Mouse (Mus musculus) hindbrain, embryonic 13.5 days (tissue): ENCODE data around the gene Olfr958. TPM values are rescaled to one million over a fixed set of nuclear protein-coding genes. Genes with fewer than 3 reads are reported as not detected.

Experiments
- ATAC-seq: fragments of 200-750 bp; cut with Nextera tagmentation; 2 replicates; pipeline ENCODE4 v1.8.0; 2017; ENCODE audit warnings: moderate TSS enrichment; ENCODE audit not compliant: low FRiP score
- H3K27ac ChIP-seq: fragments of 300-500 bp; sonication (generic); 2 replicates; pipeline ENCODE4 v1.5.1; 2015; ENCODE audit warnings: inconsistent platforms, mild to moderate bottlenecking, moderate library complexity
- H3K27me3 ChIP-seq: fragments of 300-500 bp; sonication (generic); 2 replicates; pipeline ENCODE4 v1.6.1; 2015; ENCODE audit warnings: mild to moderate bottlenecking, inconsistent platforms
- H3K36me3 ChIP-seq: fragments of 300-500 bp; sonication (generic); 2 replicates; pipeline ENCODE4 v1.6.1; 2015; ENCODE audit warnings: mild to moderate bottlenecking, inconsistent platforms
- H3K4me1 ChIP-seq: fragments of 300-500 bp; sonication (generic); replicated peaks from 2 replicates; pipeline ENCODE4 v1.6.1; 2015; ENCODE audit warnings: inconsistent platforms
- H3K4me2 ChIP-seq: fragments of 300-500 bp; sonication (generic); 2 replicates; pipeline ENCODE4 v1.6.1; 2015; ENCODE audit warnings: inconsistent platforms, mild to moderate bottlenecking, moderate library complexity
- H3K4me3 ChIP-seq: fragments of 300-500 bp; sonication (generic); 2 replicates; pipeline ENCODE4 v1.5.1; 2015; ENCODE audit warnings: mild to moderate bottlenecking, inconsistent platforms
- H3K9ac ChIP-seq: fragments of 300-500 bp; sonication (generic); 2 replicates; pipeline ENCODE4 v1.6.1; 2015; ENCODE audit warnings: mild to moderate bottlenecking, inconsistent platforms
- H3K9me3 ChIP-seq: fragments of 300-500 bp; sonication (generic); 2 replicates; pipeline ENCODE4 v1.6.1; 2016; ENCODE audit warnings: inconsistent platforms
- WGBS: fragments of 180-500 bp; shearing (Covaris S2); methylation state at CpG from one replicate; pipeline ENCODE4 v1.1.7; 2015; 5-methylcytosine and 5-hydroxymethylcytosine counted together
- polyA plus RNA-seq: library from polyadenylated mRNA; unstranded; fragments of >200 nt; fragmentation: Nextera tagmentation; extraction: Ambion mirVana; gene quantifications from 2 replicates; pipeline ENCODE4 v1.2.1, GENCODE M21; 2015

Olfr958 gene
- polyA plus RNA-seq = not detected in 2 replicates

GRCm38 (mm10) chr9:39553946-39554345, at the start of gene Olfr958:
Gene Olfr958, minus strand, starts transcription at chr9:39554054.
- 51% methylated on average over 2 of the region's 2 CpGs for WGBS
- no peak within 1 kb of the TSS for H3K4me2 ChIP-seq
- no peaks in the 10 kb centered on the region for H3K36me3 ChIP-seq
- H3K9ac ChIP-seq = no peak within 1 kb of the TSS
- no peaks in the 10 kb centered on the region for H3K9me3 ChIP-seq
- no peak within 1 kb of the TSS for H3K27ac ChIP-seq
- no peak within 1 kb of the TSS for H3K4me3 ChIP-seq
- H3K27me3 ChIP-seq = no peaks in the 10 kb centered on the region
- peaks cover 10% of the 10 kb centered on the region for H3K4me1 ChIP-seq
- ATAC-seq = no peak

DNA sequence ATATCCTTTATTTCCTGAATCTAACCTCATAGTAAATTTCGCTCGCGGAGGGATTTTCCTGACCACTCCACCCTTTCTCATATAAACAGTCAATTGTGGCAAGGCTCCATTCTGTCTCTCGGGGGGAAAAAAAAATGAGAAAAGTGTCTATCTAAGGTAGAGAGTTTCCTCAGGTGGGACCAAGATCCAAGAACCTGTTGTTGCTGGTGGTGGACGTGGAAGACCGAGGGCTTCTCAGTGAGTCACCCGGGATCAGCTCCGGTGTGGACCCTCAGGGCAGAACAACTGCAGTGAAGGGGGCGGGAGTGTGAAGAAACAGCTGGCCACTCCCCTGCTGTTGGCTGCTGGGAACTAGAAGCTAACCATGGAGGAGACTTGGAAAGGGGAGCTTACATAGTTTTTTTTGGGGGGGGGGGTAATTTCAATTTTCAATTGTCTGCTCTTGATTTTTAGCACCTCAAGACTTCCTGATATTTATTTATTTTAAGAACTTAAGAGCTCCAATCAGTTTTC, 49.5 kb upstream of the Olfr958 start:
- Histone ChIP-seq H3K27ac (peak overlapping the region; percentile 78), H3K36me3 (no peaks in the 10 kb centered on the region), H3K4me3 (peak overlapping the region; percentile 43), H3K4me2 (peak overlapping the region; percentile 75), H3K9ac (peak overlapping the region; percentile 64), H3K27me3 (0 out of 2 replicates have a peak, but pooled peaks cover 2% of the 10 kb centered on the region), H3K4me1 (peaks cover 13% of the 10 kb centered on the region), H3K9me3 (no peaks in the 10 kb centered on the region)
- 1% methylated on average over 9 of the region's 9 CpGs for WGBS
- ATAC-seq = peak; percentile 70

DNA sequence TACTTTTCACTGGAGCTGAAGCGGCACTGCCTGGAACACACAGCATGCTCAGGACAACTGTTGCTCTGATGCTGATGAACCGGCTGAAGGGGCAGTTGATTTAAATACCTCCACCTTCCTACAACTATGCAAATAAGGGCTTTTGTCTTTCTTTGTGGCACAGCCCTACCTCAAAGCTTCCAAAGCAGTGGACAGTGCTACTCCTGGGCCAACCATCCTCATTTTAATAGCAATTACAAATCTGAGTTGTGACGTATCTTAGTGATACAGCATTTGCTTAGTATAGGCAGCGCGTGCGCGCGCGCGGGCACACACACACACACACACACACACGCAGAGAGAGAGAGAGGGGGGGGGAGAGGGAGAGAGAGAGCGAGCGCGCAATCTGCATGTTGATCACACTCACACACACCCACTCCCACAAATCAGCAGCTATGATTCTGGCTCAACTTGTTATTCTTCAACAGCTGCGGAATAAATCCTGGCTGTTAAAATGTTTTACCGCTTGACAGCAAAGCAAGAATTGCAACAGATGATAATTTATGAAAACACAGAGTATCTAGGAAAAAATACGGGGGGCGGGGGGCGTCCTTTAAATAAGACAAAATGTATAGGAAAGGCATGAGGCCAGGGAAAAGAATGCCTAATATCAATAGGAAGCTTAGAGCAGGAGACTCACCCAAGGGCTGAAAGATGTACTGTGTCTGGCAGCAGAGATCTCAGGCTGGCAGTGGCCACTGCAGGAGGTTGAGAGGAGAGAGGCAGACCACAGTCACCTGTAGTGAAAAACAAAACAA, 48.9 kb upstream of the Olfr958 start:
- Histone ChIP-seq H3K36me3 (no peaks in the 10 kb centered on the region), H3K27me3 (0 out of 2 replicates have a peak, but pooled peaks cover 2% of the 10 kb centered on the region), H3K9ac (peak overlapping the region; percentile 64), H3K9me3 (no peaks in the 10 kb centered on the region), H3K27ac (peak overlapping the region; percentile 78), H3K4me3 (peak overlapping the region; percentile 43), H3K4me1 (peaks cover 13% of the 10 kb centered on the region), H3K4me2 (peak overlapping the region; percentile 75)
- WGBS = under 1% methylated on average over 19 of the region's 19 CpGs
- ATAC-seq = peak; percentile 95

DNA sequence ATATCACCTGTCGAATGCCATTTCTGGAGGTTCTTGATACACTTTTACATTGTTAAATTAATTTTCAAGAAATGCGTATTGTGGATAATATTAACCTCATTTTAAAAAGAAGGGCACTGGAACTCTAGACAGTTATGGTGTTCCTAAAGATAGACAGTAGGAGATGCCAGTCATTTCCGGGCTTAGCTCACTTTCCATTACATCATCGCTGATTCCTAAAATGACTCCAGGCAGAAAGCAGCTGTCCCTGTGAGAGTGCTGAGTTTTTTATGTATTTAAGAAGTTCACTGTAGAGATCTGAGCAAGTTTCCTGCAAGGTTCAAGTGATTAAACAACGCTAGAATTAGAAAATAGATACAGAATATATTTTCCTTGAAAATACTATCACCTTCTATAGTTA, 23.2 kb upstream of the Olfr958 start:
- Histone ChIP-seq H3K27me3 (no peaks in the 10 kb centered on the region), H3K9ac (no peak overlapping the region), H3K36me3 (no peaks in the 10 kb centered on the region), H3K9me3 (no peaks in the 10 kb centered on the region), H3K4me1 (no peaks in the 10 kb centered on the region), H3K4me2 (no peak overlapping the region), H3K4me3 (no peak overlapping the region), H3K27ac (no peak overlapping the region)
- 88% methylated on average over 5 of the region's 5 CpGs for WGBS
- no peak for ATAC-seq

DNA sequence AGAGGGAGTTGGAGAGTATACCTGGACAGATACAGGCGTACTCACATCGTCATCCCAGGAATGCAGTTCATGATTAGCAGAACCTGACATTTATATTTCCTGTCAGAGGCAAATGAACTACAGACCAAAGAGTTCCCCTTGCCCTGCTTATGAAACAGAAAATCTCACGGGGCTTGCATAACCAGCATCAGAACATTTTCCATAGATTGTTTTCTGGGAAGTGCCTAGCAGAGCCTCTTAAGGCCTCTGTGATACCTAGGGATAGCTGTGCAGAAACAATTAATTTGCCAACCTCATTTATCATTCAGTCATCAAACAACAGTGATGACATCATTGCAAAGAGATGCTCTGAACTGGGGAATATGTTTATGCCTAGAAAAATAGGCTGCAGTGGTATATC, 21.6 kb upstream of the Olfr958 start, which contains the start of gene Olfr959:
TSS of gene Olfr959 (minus strand) at position 101 of the 400 bp plus-strand sequence.
- H3K36me3 ChIP-seq = no peaks in the 10 kb centered on the region
- no peaks in the 10 kb centered on the region for H3K27me3 ChIP-seq
- H3K9me3 ChIP-seq = no peaks in the 10 kb centered on the region
- no peak within 1 kb of the TSS for H3K9ac ChIP-seq
- no peak within 1 kb of the TSS for H3K4me3 ChIP-seq
- WGBS = 79% methylated on average over 3 of the region's 3 CpGs
- no peaks in the 10 kb centered on the region for H3K4me1 ChIP-seq
- no peak within 1 kb of the TSS for H3K27ac ChIP-seq
- no peak for ATAC-seq
- H3K4me2 ChIP-seq = no peak within 1 kb of the TSS

GRCm38 (mm10) chr9:39558349-39558647, 4.4 kb upstream of the Olfr958 start:
- Histone ChIP-seq H3K36me3 (no peaks in the 10 kb centered on the region), H3K27me3 (no peaks in the 10 kb centered on the region), H3K4me3 (no peak overlapping the region), H3K27ac (peak overlapping the region; percentile 85), H3K9me3 (no peaks in the 10 kb centered on the region), H3K9ac (no peak overlapping the region), H3K4me2 (no peak overlapping the region), H3K4me1 (peaks cover 10% of the 10 kb centered on the region)
- ATAC-seq = peak; percentile 26; the same call in 1 of the 2 replicates

- Histone ChIP-seq H3K4me3 (no peak overlapping the region), H3K9me3 (no peaks in the 10 kb centered on the region), H3K27ac (peak overlapping the region; percentile 85), H3K36me3 (no peaks in the 10 kb centered on the region), H3K27me3 (no peaks in the 10 kb centered on the region), H3K4me1 (peaks cover 10% of the 10 kb centered on the region), H3K4me2 (0 out of 2 replicates have a peak overlapping the region, but pooled peaks have one; percentile 13), H3K9ac (no peak overlapping the region; the same call in 1 of the 2 replicates)
- 35% methylated on average over 3 of the region's 3 CpGs for WGBS
- ATAC-seq = peak; percentile 95
Measured at GRCm38 (mm10) chr9:39557529-39558348, 3.9 kb upstream of the Olfr958 start.

DNA sequence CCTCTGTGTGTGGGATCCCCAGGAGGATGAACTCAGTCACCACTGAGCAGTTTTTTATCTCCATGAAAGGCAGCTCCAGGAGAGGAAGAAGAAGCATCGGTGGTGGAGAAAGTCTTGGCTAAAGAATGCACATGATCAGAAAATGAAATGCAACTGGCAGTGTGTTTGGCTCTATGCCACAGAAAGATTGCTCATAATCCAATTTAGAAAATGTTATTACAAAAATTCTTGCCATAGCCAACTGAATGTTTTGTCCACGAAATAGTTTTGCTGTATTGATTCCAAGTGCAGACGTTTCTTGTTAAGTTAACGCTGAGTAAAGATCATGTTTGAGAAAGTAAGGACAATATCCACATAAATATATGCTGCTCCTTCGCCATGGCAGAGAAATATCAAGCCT, 3.0 kb downstream of the Olfr958 start:
- Histone ChIP-seq H3K27me3 (no peaks in the 10 kb centered on the region), H3K9ac (no peak overlapping the region), H3K27ac (no peak overlapping the region), H3K4me1 (no peaks in the 10 kb centered on the region), H3K9me3 (no peaks in the 10 kb centered on the region), H3K4me2 (no peak overlapping the region), H3K36me3 (no peaks in the 10 kb centered on the region), H3K4me3 (no peak overlapping the region)
- ATAC-seq = no peak
- 80% methylated on average over 5 of the region's 5 CpGs for WGBS

GRCm38 (mm10) chr9:39523616-39524285, 30.1 kb downstream of the Olfr958 start:
- Histone ChIP-seq H3K27me3 (no peaks in the 10 kb centered on the region), H3K4me1 (no peaks in the 10 kb centered on the region), H3K9ac (no peak overlapping the region), H3K36me3 (no peaks in the 10 kb centered on the region), H3K4me3 (no peak overlapping the region), H3K27ac (no peak overlapping the region), H3K9me3 (no peaks in the 10 kb centered on the region), H3K4me2 (no peak overlapping the region)
- 76% methylated on average over 1 of the region's 1 CpGs for WGBS
- ATAC-seq = no peak

DNA sequence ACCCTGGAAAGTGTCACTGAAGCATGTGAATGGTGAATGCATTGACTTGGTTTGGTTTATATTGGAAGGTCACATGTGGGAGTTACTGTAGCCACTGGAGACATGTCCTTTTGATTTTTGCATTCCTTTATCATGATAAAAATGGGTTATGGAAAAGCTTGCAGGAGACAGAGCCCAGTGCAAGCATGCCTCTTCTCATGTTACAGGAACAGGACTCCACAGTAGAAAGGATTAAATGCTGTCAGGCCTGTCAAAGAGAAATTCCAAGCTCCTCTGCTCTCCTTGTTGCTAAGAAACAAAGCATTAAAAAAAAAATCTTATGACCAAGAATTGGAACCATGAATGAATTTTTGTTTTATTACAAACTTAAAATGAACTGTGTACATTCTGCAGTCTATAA, 35.3 kb downstream of the Olfr958 start:
- Histone ChIP-seq H3K4me3 (no peak overlapping the region), H3K4me1 (no peaks in the 10 kb centered on the region), H3K27me3 (no peaks in the 10 kb centered on the region), H3K9me3 (no peaks in the 10 kb centered on the region), H3K4me2 (no peak overlapping the region), H3K27ac (no peak overlapping the region), H3K36me3 (no peaks in the 10 kb centered on the region), H3K9ac (no peak overlapping the region)
- no peak for ATAC-seq

GRCm38 (mm10) chr9:39515531-39515930, 38.3 kb downstream of the Olfr958 start, which contains the start of gene Olfr957:
Gene Olfr957, minus strand, starts transcription at chr9:39515809.
- H3K9me3 ChIP-seq = no peaks in the 10 kb centered on the region
- ATAC-seq = no peak
- H3K4me3 ChIP-seq = no peak within 1 kb of the TSS
- no peak within 1 kb of the TSS for H3K4me2 ChIP-seq
- 79% methylated on average over 3 of the region's 3 CpGs for WGBS
- H3K9ac ChIP-seq = no peak within 1 kb of the TSS
- no peaks in the 10 kb centered on the region for H3K36me3 ChIP-seq
- H3K27ac ChIP-seq = no peak within 1 kb of the TSS
- H3K4me1 ChIP-seq = no peaks in the 10 kb centered on the region
- H3K27me3 ChIP-seq = no peaks in the 10 kb centered on the region

DNA sequence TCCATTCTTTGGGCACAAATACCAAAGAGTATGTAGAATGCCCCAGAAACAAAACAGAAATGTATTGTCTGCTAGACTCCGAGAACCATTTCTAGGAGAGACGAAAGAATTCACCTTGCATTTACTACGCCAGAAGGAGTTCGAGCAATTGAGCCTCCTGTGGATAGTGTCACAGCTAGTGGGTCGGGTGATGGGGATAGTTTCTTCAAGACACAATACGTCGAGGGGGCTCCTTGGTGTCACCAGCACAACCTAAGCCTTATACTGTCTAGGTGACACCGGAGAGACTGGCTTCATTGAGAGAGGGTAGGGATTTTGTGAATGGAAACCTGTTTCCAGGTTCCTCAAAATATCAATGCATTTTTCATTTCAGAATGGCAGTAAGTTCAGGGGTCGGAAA, 44.4 kb downstream of the Olfr958 start:
- WGBS = 82% methylated on average over 9 of the region's 9 CpGs

More for the DNA sequence above, 44.4 kb downstream of the Olfr958 start:
- Histone ChIP-seq H3K4me2 (no peak overlapping the region), H3K9me3 (no peaks in the 10 kb centered on the region), H3K27ac (no peak overlapping the region), H3K27me3 (no peaks in the 10 kb centered on the region), H3K4me3 (no peak overlapping the region), H3K4me1 (no peaks in the 10 kb centered on the region), H3K36me3 (no peaks in the 10 kb centered on the region), H3K9ac (no peak overlapping the region)
- ATAC-seq = no peak
